Mouse (Mus musculus): ENCODE data around the gene Ebf1. TPM values are rescaled to one million over a fixed set of nuclear protein-coding genes. Genes with fewer than 3 reads are reported as not detected.

The Ebf1 gene
- polyA plus RNA-seq, 1 experiment from 2014 or later = 14.5 TPM

DNA sequence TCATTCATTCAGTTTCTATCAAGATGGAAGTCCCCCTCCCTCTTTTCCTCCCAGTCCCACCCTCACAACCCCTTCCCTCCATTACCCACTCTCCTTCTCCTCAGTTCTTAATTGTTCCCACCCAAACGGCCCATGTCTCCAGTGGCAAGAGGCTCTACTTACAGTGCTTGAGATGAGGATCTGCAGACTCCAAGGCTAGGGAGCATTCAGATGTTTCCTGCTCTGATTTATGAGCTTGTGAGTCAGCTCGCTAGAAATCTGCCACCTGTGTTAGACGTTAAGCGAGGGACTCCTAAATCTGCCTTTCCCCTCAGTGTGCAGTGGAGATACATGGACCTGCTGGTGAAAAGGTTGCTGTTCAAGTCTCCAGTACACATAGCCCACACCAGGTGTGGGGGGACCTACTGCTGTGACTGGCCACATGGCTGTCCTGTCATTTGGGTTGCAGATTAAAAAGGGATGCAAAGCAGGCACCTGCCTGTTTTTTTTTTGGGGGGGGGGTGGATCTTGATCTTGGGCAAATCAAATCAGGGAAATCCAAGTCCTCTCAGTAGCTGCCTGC lies 21.2 kb downstream of the Ebf1 start:
- 69% methylated on average over 4 of the region's 4 CpGs for WGBS (ENCODE audit: insufficient replicate concordance)
- Histone ChIP-seq H3K36me3 (ENCODE audit: control insufficient read depth, insufficient read depth, low read length) (no peaks in the 10 kb centered on the region), H3K27me3 (ENCODE audit: control insufficient read depth, insufficient read depth, low read length) (no peaks in the 10 kb centered on the region), H3K4me3 (ENCODE audit: low read depth, low read length) (no peak overlapping the region), H3K27ac (ENCODE audit: low read depth, low read length) (no peak overlapping the region), H3K9ac (ENCODE audit: low read depth, low read length) (no peak overlapping the region), H3K9me3 (replicated peaks; ENCODE audit: control insufficient read depth, low read length) (no peaks in the 10 kb centered on the region), H3K4me1 (ENCODE audit: control insufficient read depth, insufficient read depth, low read length) (no peaks in the 10 kb centered on the region), H3K4me2 (no peak overlapping the region)
- ATAC-seq (replicated peaks; ENCODE audit: insufficient number of reproducible peaks, low FRiP score, low TSS enrichment) = no peak

DNA sequence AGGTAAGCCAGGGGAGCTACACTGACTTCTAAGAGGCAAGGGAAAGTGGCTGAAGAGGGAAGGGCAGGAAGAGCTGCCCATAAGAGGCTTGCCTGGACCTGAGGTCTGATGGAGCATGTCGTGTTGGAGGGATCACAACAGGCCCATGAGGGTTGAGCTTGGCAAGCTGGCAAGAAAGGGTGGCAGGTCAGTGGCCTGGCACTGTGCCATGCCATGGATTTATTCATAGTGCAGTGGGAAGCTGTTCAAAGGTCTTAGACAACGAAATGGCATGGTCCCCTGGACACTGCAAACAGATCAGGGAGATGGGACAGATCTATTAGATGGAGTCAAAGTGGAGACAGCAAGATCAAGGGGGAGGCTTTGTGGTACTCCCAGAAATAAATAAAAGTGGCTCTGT lies 24.4 kb downstream of the Ebf1 start:
- no peak for ATAC-seq (replicated peaks; ENCODE audit: insufficient number of reproducible peaks, low FRiP score, low TSS enrichment)
- Histone ChIP-seq H3K27ac (ENCODE audit: low read depth, low read length) (no peak overlapping the region), H3K4me3 (ENCODE audit: low read depth, low read length) (no peak overlapping the region), H3K4me1 (ENCODE audit: control insufficient read depth, insufficient read depth, low read length) (no peaks in the 10 kb centered on the region), H3K36me3 (ENCODE audit: control insufficient read depth, insufficient read depth, low read length) (no peaks in the 10 kb centered on the region), H3K4me2 (no peak overlapping the region), H3K9me3 (replicated peaks; ENCODE audit: control insufficient read depth, low read length) (no peaks in the 10 kb centered on the region), H3K27me3 (ENCODE audit: control insufficient read depth, insufficient read depth, low read length) (no peaks in the 10 kb centered on the region), H3K9ac (ENCODE audit: low read depth, low read length) (no peak overlapping the region)
- WGBS (ENCODE audit: insufficient replicate concordance) = 65% methylated on average over 2 of the region's 2 CpGs

DNA sequence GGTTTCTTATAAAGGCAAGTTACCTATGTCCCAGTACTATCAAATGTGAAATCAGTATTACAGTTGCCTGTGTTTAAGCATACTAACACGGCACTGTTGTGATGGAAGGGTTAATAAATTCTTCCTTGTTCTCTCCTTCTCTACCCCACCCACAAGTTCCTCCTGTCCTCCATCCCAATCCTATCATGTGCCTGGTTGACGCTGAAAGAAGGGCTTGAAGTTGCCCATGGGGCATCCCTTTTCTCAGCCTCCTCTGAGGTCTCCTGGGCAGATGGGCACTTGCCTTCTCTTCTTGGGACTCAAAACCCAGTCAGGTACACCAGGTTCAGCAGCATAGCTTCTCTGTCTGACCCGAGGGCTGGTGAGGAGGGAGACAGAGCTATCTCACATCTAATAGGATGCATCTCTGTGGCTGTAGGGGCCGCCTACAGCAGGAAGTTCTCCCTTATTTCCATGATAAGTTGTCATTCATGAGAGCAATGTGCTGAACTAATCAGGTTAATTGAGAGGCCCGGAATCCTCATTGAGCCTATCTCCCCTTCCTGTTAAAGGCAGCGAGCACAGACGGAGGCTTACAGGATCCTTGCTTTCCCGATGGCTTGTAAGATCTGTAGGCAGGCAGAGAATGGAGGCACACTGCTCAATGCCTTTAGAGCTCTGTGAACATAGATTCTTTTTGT lies 37.4 kb downstream of the Ebf1 start:
- no peaks in the 10 kb centered on the region for H3K4me1 ChIP-seq (ENCODE audit: control insufficient read depth, insufficient read depth, low read length)
- no peak overlapping the region for H3K27ac ChIP-seq (ENCODE audit: low read depth, low read length)
- no peak overlapping the region for H3K4me3 ChIP-seq (ENCODE audit: low read depth, low read length)
- H3K9ac ChIP-seq (ENCODE audit: low read depth, low read length) = no peak overlapping the region
- H3K9me3 ChIP-seq (replicated peaks; ENCODE audit: control insufficient read depth, low read length) = no peaks in the 10 kb centered on the region
- WGBS (ENCODE audit: insufficient replicate concordance) = 55% methylated on average over 8 of the region's 8 CpGs
- no peak for ATAC-seq (replicated peaks; ENCODE audit: insufficient number of reproducible peaks, low FRiP score, low TSS enrichment)
- no peaks in the 10 kb centered on the region for H3K27me3 ChIP-seq (ENCODE audit: control insufficient read depth, insufficient read depth, low read length)
- H3K4me2 ChIP-seq = no peak overlapping the region
- H3K36me3 ChIP-seq (ENCODE audit: control insufficient read depth, insufficient read depth, low read length) = no peaks in the 10 kb centered on the region

DNA sequence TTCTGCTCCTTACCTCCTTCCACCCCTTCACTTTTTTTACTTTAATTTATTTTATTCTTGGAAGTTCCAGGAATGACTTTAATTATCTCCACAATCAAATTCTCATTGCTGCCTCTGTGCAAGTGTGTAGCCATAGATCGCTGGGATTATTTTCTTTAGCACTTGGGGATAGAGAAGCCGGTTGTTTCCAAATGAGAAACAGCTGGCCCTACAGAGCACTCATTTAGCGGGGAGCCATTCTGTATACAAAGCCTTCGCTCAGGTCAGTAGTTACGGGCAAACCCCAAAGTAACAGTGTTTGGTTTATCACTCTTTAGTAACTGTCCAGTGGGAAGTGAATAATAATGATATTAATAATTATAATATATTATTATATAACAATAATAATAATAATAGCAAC lies 38.4 kb downstream of the Ebf1 start:
- Histone ChIP-seq H3K4me1 (ENCODE audit: control insufficient read depth, insufficient read depth, low read length) (no peaks in the 10 kb centered on the region), H3K9ac (ENCODE audit: low read depth, low read length) (no peak overlapping the region), H3K4me3 (ENCODE audit: low read depth, low read length) (no peak overlapping the region), H3K27ac (ENCODE audit: low read depth, low read length) (no peak overlapping the region), H3K9me3 (replicated peaks; ENCODE audit: control insufficient read depth, low read length) (no peaks in the 10 kb centered on the region), H3K27me3 (ENCODE audit: control insufficient read depth, insufficient read depth, low read length) (no peaks in the 10 kb centered on the region), H3K4me2 (no peak overlapping the region), H3K36me3 (ENCODE audit: control insufficient read depth, insufficient read depth, low read length) (no peaks in the 10 kb centered on the region)
- no peak for ATAC-seq (replicated peaks; ENCODE audit: insufficient number of reproducible peaks, low FRiP score, low TSS enrichment)
- WGBS (ENCODE audit: insufficient replicate concordance) = 53% methylated on average over 5 of the region's 5 CpGs

DNA sequence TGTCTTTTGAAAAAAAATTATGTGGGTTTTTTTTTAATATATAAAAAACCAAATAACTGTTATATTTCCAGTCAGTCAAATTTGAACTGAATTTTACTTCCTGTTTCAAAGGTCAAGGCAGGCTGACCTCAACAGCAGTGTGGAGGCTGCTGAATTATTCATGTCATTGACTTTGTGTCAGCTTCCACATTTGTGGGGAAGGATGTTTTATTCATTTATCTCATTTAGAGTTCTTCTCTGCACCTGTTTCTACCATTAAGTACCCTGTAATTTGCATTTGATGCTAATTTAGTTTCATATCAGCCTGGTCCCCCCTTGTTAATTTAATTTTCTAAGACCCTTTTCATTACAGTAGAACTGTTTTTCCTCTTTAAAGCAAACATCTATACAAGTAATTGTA lies 39.8 kb downstream of the Ebf1 start:
- H3K4me3 ChIP-seq (ENCODE audit: low read depth, low read length) = no peak overlapping the region
- H3K9ac ChIP-seq (ENCODE audit: low read depth, low read length) = no peak overlapping the region
- no peak for ATAC-seq (replicated peaks; ENCODE audit: insufficient number of reproducible peaks, low FRiP score, low TSS enrichment)
- no peaks in the 10 kb centered on the region for H3K36me3 ChIP-seq (ENCODE audit: control insufficient read depth, insufficient read depth, low read length)
- no peaks in the 10 kb centered on the region for H3K9me3 ChIP-seq (replicated peaks; ENCODE audit: control insufficient read depth, low read length)
- no peaks in the 10 kb centered on the region for H3K4me1 ChIP-seq (ENCODE audit: control insufficient read depth, insufficient read depth, low read length)
- H3K4me2 ChIP-seq = no peak overlapping the region
- no peaks in the 10 kb centered on the region for H3K27me3 ChIP-seq (ENCODE audit: control insufficient read depth, insufficient read depth, low read length)
- H3K27ac ChIP-seq (ENCODE audit: low read depth, low read length) = no peak overlapping the region

DNA sequence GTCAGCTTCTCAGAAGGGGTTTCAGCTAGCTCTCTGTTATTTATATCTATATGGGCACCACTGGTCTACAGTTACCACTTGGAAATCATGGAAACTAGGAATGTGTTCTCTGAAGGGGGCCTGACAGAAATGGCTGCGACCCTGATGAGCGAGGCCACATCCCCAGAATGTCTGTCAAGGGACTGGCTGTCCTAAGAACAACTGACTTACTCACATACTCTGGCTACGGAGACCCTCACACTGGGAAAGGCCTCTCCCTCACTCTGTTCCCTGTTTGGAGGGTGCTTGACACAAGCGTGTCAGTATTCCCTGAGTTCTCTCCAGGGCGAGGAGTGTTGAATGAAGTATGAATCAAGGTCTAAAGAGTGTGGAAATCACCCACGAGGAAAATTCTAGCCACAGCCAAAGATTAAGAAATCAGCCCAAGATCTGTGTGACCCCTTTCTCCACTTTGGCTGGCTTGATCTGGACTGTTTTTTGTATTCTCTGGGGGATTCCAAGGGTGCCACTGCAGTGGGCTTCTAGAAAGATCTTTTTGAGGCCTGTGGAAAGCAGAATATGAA lies 40.8 kb downstream of the Ebf1 start:
- WGBS (ENCODE audit: insufficient replicate concordance) = 34% methylated on average over 6 of the region's 6 CpGs
- ATAC-seq (replicated peaks; ENCODE audit: insufficient number of reproducible peaks, low FRiP score, low TSS enrichment) = no peak
- no peak overlapping the region for H3K4me3 ChIP-seq (ENCODE audit: low read depth, low read length)
- no peaks in the 10 kb centered on the region for H3K4me1 ChIP-seq (ENCODE audit: control insufficient read depth, insufficient read depth, low read length)
- no peaks in the 10 kb centered on the region for H3K27me3 ChIP-seq (ENCODE audit: control insufficient read depth, insufficient read depth, low read length)
- H3K9ac ChIP-seq (ENCODE audit: low read depth, low read length) = no peak overlapping the region
- no peak overlapping the region for H3K4me2 ChIP-seq
- H3K36me3 ChIP-seq (ENCODE audit: control insufficient read depth, insufficient read depth, low read length) = no peaks in the 10 kb centered on the region
- H3K9me3 ChIP-seq (replicated peaks; ENCODE audit: control insufficient read depth, low read length) = no peaks in the 10 kb centered on the region
- no peak overlapping the region for H3K27ac ChIP-seq (ENCODE audit: low read depth, low read length)

DNA sequence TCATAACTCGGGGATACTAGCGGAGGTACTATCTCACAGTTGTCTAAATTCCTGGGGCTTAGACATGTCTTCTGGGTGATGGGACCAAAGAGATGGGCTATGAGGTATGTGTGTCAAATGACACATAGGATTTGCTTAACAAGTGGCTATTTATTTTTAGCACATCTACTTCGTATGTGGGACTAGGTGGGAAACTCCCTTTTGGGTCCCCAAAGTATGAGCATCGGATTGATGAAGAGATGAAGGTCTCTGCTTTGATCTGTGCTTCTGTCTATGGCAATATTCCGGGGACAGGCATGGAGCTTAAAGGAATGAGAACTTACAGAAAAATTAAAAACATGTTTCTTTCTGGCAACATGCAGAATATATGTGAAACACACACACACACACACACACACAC lies 44.8 kb downstream of the Ebf1 start:
- WGBS (ENCODE audit: insufficient replicate concordance) = 71% methylated on average over 5 of the region's 5 CpGs
- no peak for ATAC-seq (replicated peaks; ENCODE audit: insufficient number of reproducible peaks, low FRiP score, low TSS enrichment)

DNA sequence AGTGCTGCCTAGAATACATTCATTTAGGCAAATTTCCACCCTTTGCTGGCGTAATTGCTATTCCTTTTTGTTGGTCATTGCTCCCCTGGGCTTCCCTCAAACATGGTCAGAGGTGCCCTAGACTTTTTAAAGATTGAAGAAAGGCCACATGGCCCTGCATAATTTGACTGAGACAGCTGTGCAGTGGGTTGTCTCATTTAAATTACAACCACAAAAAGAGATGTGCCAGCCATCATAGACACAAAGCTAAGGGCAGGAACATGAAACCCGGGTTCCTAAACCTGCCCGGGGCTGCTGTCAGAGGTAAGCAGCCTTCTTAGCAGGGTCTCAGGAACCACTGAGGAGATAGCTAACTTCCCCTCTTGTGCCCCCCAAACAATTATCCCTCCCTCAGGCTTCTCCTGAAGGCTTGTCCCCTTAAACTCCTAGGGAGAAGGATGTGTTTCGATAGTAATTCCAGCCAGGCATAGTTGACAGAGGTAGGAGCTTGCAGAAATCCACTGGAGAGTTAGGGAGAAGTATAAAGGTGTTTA lies 46.6 kb downstream of the Ebf1 start:
- Histone ChIP-seq H3K9me3 (replicated peaks; ENCODE audit: control insufficient read depth, low read length) (no peaks in the 10 kb centered on the region), H3K27ac (ENCODE audit: low read depth, low read length) (no peak overlapping the region), H3K36me3 (ENCODE audit: control insufficient read depth, insufficient read depth, low read length) (no peaks in the 10 kb centered on the region), H3K27me3 (ENCODE audit: control insufficient read depth, insufficient read depth, low read length) (no peaks in the 10 kb centered on the region), H3K4me1 (ENCODE audit: control insufficient read depth, insufficient read depth, low read length) (peaks cover 4% of the 10 kb centered on the region; the same call in 1 of the 2 replicates), H3K4me2 (no peak overlapping the region), H3K9ac (ENCODE audit: low read depth, low read length) (no peak overlapping the region), H3K4me3 (ENCODE audit: low read depth, low read length) (no peak overlapping the region)
- ATAC-seq (replicated peaks; ENCODE audit: insufficient number of reproducible peaks, low FRiP score, low TSS enrichment) = no peak
- 42% methylated on average over 4 of the region's 4 CpGs for WGBS (ENCODE audit: insufficient replicate concordance)

More for the DNA sequence above, 44.8 kb downstream of the Ebf1 start:
- H3K27me3 ChIP-seq (ENCODE audit: control insufficient read depth, insufficient read depth, low read length) = no peaks in the 10 kb centered on the region
- no peak overlapping the region for H3K9ac ChIP-seq (ENCODE audit: low read depth, low read length)
- peaks cover 4% of the 10 kb centered on the region; the same call in 1 of the 2 replicates for H3K4me1 ChIP-seq (ENCODE audit: control insufficient read depth, insufficient read depth, low read length)
- H3K36me3 ChIP-seq (ENCODE audit: control insufficient read depth, insufficient read depth, low read length) = no peaks in the 10 kb centered on the region
- no peak overlapping the region for H3K4me2 ChIP-seq
- no peak overlapping the region for H3K4me3 ChIP-seq (ENCODE audit: low read depth, low read length)
- no peak overlapping the region for H3K27ac ChIP-seq (ENCODE audit: low read depth, low read length)
- H3K9me3 ChIP-seq (replicated peaks; ENCODE audit: control insufficient read depth, low read length) = no peaks in the 10 kb centered on the region

Data from heart, embryonic 11.5 days (tissue).